Mouse (Mus musculus) cortical plate, adult 2 months (tissue): ENCODE data around the gene Hectd3.

Source experiments
- CTCF ChIP-seq: fragments of 200-500 bp; IDR thresholded peaks from 2 replicates; pipeline ENCODE4 v1.5.1; 2011; ENCODE audit warnings: mild to moderate bottlenecking, control low read depth, low read length; ENCODE audit not compliant: insufficient read depth; ENCODE audit errors: extremely low read depth
- POLR2A ChIP-seq: fragments of 200-500 bp; IDR thresholded peaks from 2 replicates; pipeline ENCODE4 v1.6.1; 2011; ENCODE audit warnings: mild to moderate bottlenecking, low read length, control low read depth; ENCODE audit not compliant: insufficient read depth; ENCODE audit errors: extremely low read depth

DNA sequence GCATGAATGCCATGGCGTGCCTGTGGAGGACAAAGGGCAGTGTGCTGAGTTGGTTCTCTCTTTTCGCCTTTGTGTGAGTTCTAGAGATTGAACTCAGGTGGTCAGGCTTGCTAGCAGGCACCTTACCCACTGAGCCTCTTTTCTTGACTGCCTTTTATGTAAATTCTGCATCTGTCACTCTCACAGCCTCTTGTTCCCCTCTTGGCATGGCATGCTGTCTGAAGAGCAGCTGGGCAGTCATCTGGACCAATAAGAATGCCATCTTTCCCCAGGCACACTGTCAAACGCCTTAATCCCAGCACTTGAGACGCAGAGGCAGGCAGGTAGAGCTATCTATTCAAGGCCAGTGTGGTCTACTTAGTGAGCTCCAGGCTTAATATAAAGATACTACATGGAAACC, 58.8 kb downstream of the Hectd3 start:
- TF ChIP-seq POLR2A (no peak), CTCF (no peak)
